Mouse (Mus musculus): ENCODE results near the gene Kdm4a.

GRCm38 (mm10) chr4:118131329-118131728 lies 48.5 kb downstream of the Kdm4a start:
- TF ChIP-seq CTCF (IDR thresholded peaks at IDR 0.05; ENCODE audit: insufficient read depth, low read depth, low read length) (no peak), POLR2A (IDR thresholded peaks at IDR 0.05; ENCODE audit: insufficient read depth, low read depth, low read length) (no peak)
